Comparison of ENCODE assay signal across 16 mouse cellular contexts in the genomic region with DNA sequence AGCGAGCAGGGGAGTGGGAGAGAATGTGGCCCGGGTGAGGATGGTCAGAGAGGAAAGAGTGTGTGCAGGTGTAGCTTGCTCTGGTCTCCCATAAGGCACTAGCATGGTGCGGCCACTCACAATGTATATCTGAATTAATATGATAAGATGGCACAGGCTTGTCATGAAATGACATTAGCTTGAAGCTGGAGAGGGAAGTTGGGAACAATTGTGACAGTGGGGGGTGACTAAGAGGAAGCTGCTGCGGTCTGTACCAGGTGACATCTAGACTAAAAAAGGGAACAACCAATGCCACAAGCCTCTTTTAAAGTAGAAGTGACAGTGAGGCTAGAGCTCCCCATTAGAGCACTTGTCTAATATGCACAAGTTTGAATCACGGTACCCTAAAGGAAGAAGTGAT.
A peak's percentile ranks its signal among the peaks of the same experiment; 100 is the strongest.
DNase-seq lines count a peak whose midpoint lies in the region; ATAC-seq lines count a peak whose summit lies in the region.
"Had no signal": no experiment of that assay in that cellular context is flagged by ENCODE, and none has a peak within 500 bp of the region (broad histone marks: within the 10 kb centered on the region; RNA-seq: fewer than 3 reads in every experiment).

No protein-coding gene starts in this region.

- no peak overlapping the region for H3K4me2 ChIP-seq in kidney, embryonic 14.5 days (replicated peaks; ENCODE audit: low read depth, low read length)
- H3K4me2 ChIP-seq in intestine, embryonic 15.5 days (replicated peaks) = no peak overlapping the region
- H3K4me2 ChIP-seq: forebrain, embryonic 13.5 days; midbrain, embryonic 15.5 days; neural tube, embryonic 15.5 days; stomach, embryonic 15.5 days had no signal

- peak; percentile 8 for DNase-seq in CD4-positive, CD25-positive, alpha-beta regulatory T cell, adult 2 months (ENCODE audit: low read depth, low spot score)
- DNase-seq in 416B (ENCODE audit: low read depth) = peak; percentile 93
- peak; percentile 62 for DNase-seq in c-Kit-positive CD71-negative TER-119-negative erythroid progenitor cells, embryonic 14.5 days (ENCODE audit: low read depth)
- no peak for DNase-seq in adrenal gland, adult 2 months
- DNase-seq: adrenal gland, postnatal 25 days; cerebellum, adult 9-11 months; gastrocnemius, postnatal 10 days had no signal

- no peaks in the 10 kb centered on the region for H3K4me1 ChIP-seq in kidney, embryonic 14.5 days (ENCODE audit: control insufficient read depth, insufficient read depth, low read length)
- H3K4me1 ChIP-seq in intestine, embryonic 15.5 days (replicated peaks) = no peaks in the 10 kb centered on the region
- H3K4me1 ChIP-seq: forebrain, embryonic 13.5 days; midbrain, embryonic 15.5 days; neural tube, embryonic 15.5 days; stomach, embryonic 15.5 days had no signal

- H3K9me3 ChIP-seq in kidney, embryonic 14.5 days (ENCODE audit: control insufficient read depth, low read length) = no peaks in the 10 kb centered on the region
- no peaks in the 10 kb centered on the region for H3K9me3 ChIP-seq in intestine, embryonic 15.5 days
- H3K9me3 ChIP-seq: forebrain, embryonic 13.5 days; midbrain, embryonic 15.5 days; neural tube, embryonic 15.5 days; stomach, embryonic 15.5 days had no signal

- WGBS in kidney, embryonic 14.5 days = 92% methylated on average over 5 of the region's 5 CpGs
- WGBS in intestine, embryonic 15.5 days = 91% methylated on average over 5 of the region's 5 CpGs

- H3K4me3 ChIP-seq in kidney, embryonic 14.5 days (ENCODE audit: low read length) = no peak overlapping the region
- H3K4me3 ChIP-seq in intestine, embryonic 15.5 days (replicated peaks) = no peak overlapping the region
- H3K4me3 ChIP-seq: forebrain, embryonic 13.5 days; midbrain, embryonic 15.5 days; neural tube, embryonic 15.5 days; stomach, embryonic 15.5 days had no signal

- no peak for ATAC-seq in CD4-positive, CD25-positive, alpha-beta regulatory T cell, adult 4 months
- ATAC-seq in monocyte, adult 5-6 weeks (replicated peaks; ENCODE audit: insufficient number of reproducible peaks, low FRiP score, low TSS enrichment, poor library complexity, severe bottlenecking) = peak; percentile 94
- no peak for ATAC-seq in kidney, embryonic 14.5 days (ENCODE audit: low FRiP score, low TSS enrichment)
- no peak for ATAC-seq in intestine, embryonic 15.5 days
- ATAC-seq: forebrain, embryonic 13.5 days; midbrain, embryonic 15.5 days had no signal

- no peak overlapping the region for H3K27ac ChIP-seq in kidney, embryonic 14.5 days (ENCODE audit: low read depth, low read length)
- no peak overlapping the region for H3K27ac ChIP-seq in intestine, embryonic 15.5 days
- H3K27ac ChIP-seq: forebrain, embryonic 13.5 days; kidney, postnatal 0 days; midbrain, embryonic 15.5 days; neural tube, embryonic 15.5 days; stomach, embryonic 15.5 days had no signal

- no peaks in the 10 kb centered on the region for H3K27me3 ChIP-seq in kidney, embryonic 14.5 days (ENCODE audit: control insufficient read depth, insufficient read depth, low read length)
- H3K27me3 ChIP-seq in intestine, embryonic 15.5 days (replicated peaks) = no peaks in the 10 kb centered on the region
- H3K27me3 ChIP-seq: midbrain, embryonic 15.5 days; neural tube, embryonic 15.5 days; stomach, embryonic 15.5 days had no signal

- H3K9ac ChIP-seq in kidney, embryonic 14.5 days (ENCODE audit: low read depth, low read length) = no peak overlapping the region
- H3K9ac ChIP-seq in intestine, embryonic 15.5 days = no peak overlapping the region
- H3K9ac ChIP-seq: forebrain, embryonic 13.5 days; midbrain, embryonic 15.5 days; neural tube, embryonic 15.5 days; stomach, embryonic 15.5 days had no signal

- no peaks in the 10 kb centered on the region for H3K36me3 ChIP-seq in kidney, embryonic 14.5 days (ENCODE audit: control insufficient read depth, insufficient read depth, low read length)
- H3K36me3 ChIP-seq in intestine, embryonic 15.5 days = no peaks in the 10 kb centered on the region
- H3K36me3 ChIP-seq: midbrain, embryonic 15.5 days; stomach, embryonic 15.5 days had no signal
